Comparison of ENCODE assay signal across 9 mouse cellular contexts in the genomic region with DNA sequence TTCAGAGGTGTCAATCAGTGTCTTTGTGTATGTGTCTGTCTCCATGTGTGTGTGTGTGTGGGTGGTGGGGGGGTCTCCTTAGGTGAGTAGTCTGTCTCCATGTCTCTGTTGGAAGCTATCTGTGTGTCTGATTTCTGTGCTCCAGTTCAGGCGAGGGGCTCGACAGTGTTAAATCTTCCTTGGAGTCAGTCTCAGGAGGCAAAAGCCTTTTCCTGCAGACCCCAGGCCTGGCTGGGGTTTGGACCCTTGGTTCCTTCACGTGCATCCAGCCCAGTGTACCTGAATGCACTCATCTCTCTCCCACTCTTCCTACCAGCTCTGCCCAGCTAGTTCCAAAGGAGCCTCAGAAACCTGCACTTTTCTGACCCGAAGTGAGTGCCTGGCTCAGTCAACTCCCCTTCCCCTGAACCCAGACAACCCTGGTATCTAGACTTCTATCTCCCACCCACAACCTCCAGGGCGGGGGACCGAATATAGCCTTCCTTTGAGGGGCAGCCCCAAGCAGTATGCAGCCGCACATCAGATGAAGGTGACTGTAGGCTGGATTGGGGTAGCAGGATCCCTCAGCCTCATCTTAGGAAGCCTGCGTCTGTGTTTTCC. TPM values are rescaled to one million over a fixed set of nuclear protein-coding genes. Genes with fewer than 3 reads are reported as not detected.
DNase-seq lines count a peak whose midpoint lies in the region; ATAC-seq and TF ChIP-seq lines count a peak whose summit lies in the region.
"Had no signal": no experiment of that assay in that cellular context is flagged by ENCODE, and none has a peak within 500 bp of the region (broad histone marks: within the 10 kb centered on the region; RNA-seq: fewer than 3 reads in every experiment).

No protein-coding gene starts in this region.

- TF ChIP-seq POLR2A in lung, adult 2 months (IDR thresholded peaks at IDR 0.05; ENCODE audit: borderline replicate concordance, extremely low read depth, low read depth, low read length): no peak

- no peak for DNase-seq in lung, adult 2 months
- no peak for DNase-seq in lung, postnatal 36 days
- no peak for DNase-seq in midbrain, postnatal 0 days (ENCODE audit: low spot score)
- DNase-seq in urinary bladder, postnatal 25 days (ENCODE audit: low spot score): no peak
- no peak for DNase-seq in gastrocnemius, adult 8-10 months (ENCODE audit: low spot score in 2 of 2)
- DNase-seq in ovary, postnatal 36 days (ENCODE audit: low spot score): no peak

- no peaks in the 10 kb centered on the region for H3K9me3 ChIP-seq in embryonic facial prominence, embryonic 15.5 days (replicated peaks)
- H3K9me3 ChIP-seq in hindbrain, embryonic 16.5 days (ENCODE audit: control insufficient read depth, low read length): no peaks in the 10 kb centered on the region
- no peaks in the 10 kb centered on the region for H3K9me3 ChIP-seq in midbrain, postnatal 0 days (ENCODE audit: low read length)

- H3K4me2 ChIP-seq in embryonic facial prominence, embryonic 15.5 days (replicated peaks): peak overlapping the region; percentile 70
- H3K4me2 ChIP-seq in hindbrain, embryonic 16.5 days (ENCODE audit: low read length): peak overlapping the region; percentile 74
- peak overlapping the region; percentile 64 for H3K4me2 ChIP-seq in midbrain, postnatal 0 days (ENCODE audit: low read depth, low read length, poor library complexity, severe bottlenecking)

- no peak for ATAC-seq in embryonic facial prominence, embryonic 15.5 days (ENCODE audit: insufficient number of reproducible peaks, low FRiP score, low TSS enrichment, low read depth)
- no peak for ATAC-seq in hindbrain, embryonic 16.5 days
- no peak for ATAC-seq in midbrain, postnatal 0 days (ENCODE audit: low FRiP score)
- ATAC-seq: activated CD4-positive, CD25-positive, alpha-beta regulatory T cell, adult 4 months had no signal

- 22% methylated on average over 8 of the region's 8 CpGs for WGBS in lung, adult 2 months
- WGBS in embryonic facial prominence, embryonic 15.5 days: under 1% methylated on average over 8 of the region's 8 CpGs
- 0% methylated on average over 8 of the region's 8 CpGs for WGBS in hindbrain, embryonic 16.5 days
- WGBS in midbrain, postnatal 0 days: 5% methylated on average over 8 of the region's 8 CpGs

- peak overlapping the region; percentile 96 for H3K27ac ChIP-seq in embryonic facial prominence, embryonic 15.5 days (replicated peaks)
- peak overlapping the region; percentile 83 for H3K27ac ChIP-seq in hindbrain, embryonic 16.5 days (ENCODE audit: low read depth, low read length)
- H3K27ac ChIP-seq in midbrain, postnatal 0 days (ENCODE audit: low read depth, low read length): peak overlapping the region; percentile 79; the same call in 1 of the 2 replicates

- 0 out of 2 replicates have a peak, but pooled peaks cover 6% of the 10 kb centered on the region for H3K4me1 ChIP-seq in lung, adult 2 months (ENCODE audit: control insufficient read depth, insufficient read depth, low read length)
- H3K4me1 ChIP-seq in embryonic facial prominence, embryonic 15.5 days: peaks cover 47% of the 10 kb centered on the region
- peaks cover 31% of the 10 kb centered on the region for H3K4me1 ChIP-seq in hindbrain, embryonic 16.5 days (ENCODE audit: control insufficient read depth, insufficient read depth, low read depth, low read length)
- H3K4me1 ChIP-seq in midbrain, postnatal 0 days (ENCODE audit: insufficient read depth, low read length): 0 out of 2 replicates have a peak, but pooled peaks cover 7% of the 10 kb centered on the region

- peak overlapping the region; percentile 67 for H3K4me3 ChIP-seq in lung, adult 2 months (replicated peaks; ENCODE audit: extremely low read depth, low read depth, low read length)
- peak overlapping the region; percentile 70 for H3K4me3 ChIP-seq in embryonic facial prominence, embryonic 15.5 days (replicated peaks)
- H3K4me3 ChIP-seq in hindbrain, embryonic 16.5 days (ENCODE audit: low read length): peak overlapping the region; percentile 60
- peak overlapping the region; percentile 65 for H3K4me3 ChIP-seq in midbrain, postnatal 0 days (ENCODE audit: low read depth, low read length)

- H3K27me3 ChIP-seq in embryonic facial prominence, embryonic 15.5 days: no peaks in the 10 kb centered on the region
- no peaks in the 10 kb centered on the region for H3K27me3 ChIP-seq in hindbrain, embryonic 16.5 days (replicated peaks; ENCODE audit: control insufficient read depth, insufficient read depth, low read length)
- H3K27me3 ChIP-seq in midbrain, postnatal 0 days (ENCODE audit: insufficient read depth, low read length): no peaks in the 10 kb centered on the region

- TF ChIP-seq CTCF in lung, adult 2 months (IDR thresholded peaks at IDR 0.05; ENCODE audit: insufficient read depth, low read length): no peak
- no peak for TF ChIP-seq CTCF in midbrain, postnatal 0 days (IDR thresholded peaks at IDR 0.05)

- peak overlapping the region; percentile 78 for H3K9ac ChIP-seq in embryonic facial prominence, embryonic 15.5 days
- peak overlapping the region; percentile 78 for H3K9ac ChIP-seq in hindbrain, embryonic 16.5 days (ENCODE audit: low read depth, low read length)
- peak overlapping the region; percentile 61 for H3K9ac ChIP-seq in midbrain, postnatal 0 days (replicated peaks; ENCODE audit: low read length, poor library complexity, severe bottlenecking)

- no peaks in the 10 kb centered on the region for H3K36me3 ChIP-seq in embryonic facial prominence, embryonic 15.5 days
- no peaks in the 10 kb centered on the region for H3K36me3 ChIP-seq in hindbrain, embryonic 16.5 days (ENCODE audit: control insufficient read depth, insufficient read depth, low read length)
- no peaks in the 10 kb centered on the region for H3K36me3 ChIP-seq in midbrain, postnatal 0 days (ENCODE audit: insufficient read depth, low read length)

RNA-seq across cellular contexts. Expression of a gene that starts 1.0 kb away (rescaled TPM):
- polyA plus RNA-seq in lung, adult 2 months (2012; rRNA removed): 10.5 and 14.4 TPM in 2 replicates
- polyA plus RNA-seq in embryonic facial prominence, embryonic 15.5 days (2015; fragmentation: Nextera tagmentation; extraction: Ambion mirVana): 19.6 and 20.1 TPM in 2 replicates
- 4.4 TPM in 2 replicates for polyA plus RNA-seq in hindbrain, embryonic 16.5 days (2015; fragmentation: Nextera tagmentation; extraction: Ambion mirVana)
- 11.1 and 11.3 TPM in 2 replicates for total RNA-seq in midbrain, postnatal 0 days (2014; rRNA removed)
- 3.3 and 4.0 TPM in 2 replicates for polyA plus RNA-seq in midbrain, postnatal 0 days (2015; fragmentation: Nextera tagmentation; extraction: Ambion mirVana)
- total RNA-seq in gastrocnemius, adult 8-10 months (2022): 1 to 10 TPM; 1.9 to 4.3 (median 3.0) TPM
- polyA plus RNA-seq: activated CD4-positive, CD25-positive, alpha-beta regulatory T cell, adult 4 months had no signal
